Mouse (Mus musculus) liver, postnatal 0 days (tissue): ENCODE data around the gene Psmd4. TPM values are rescaled to one million over a fixed set of nuclear protein-coding genes. Genes with fewer than 3 reads are reported as not detected.

Source experiments
- ATAC-seq: fragments of 200-750 bp; cut with Nextera tagmentation; 2 replicates; pipeline ENCODE4 v1.8.0; 2017; ENCODE audit warnings: mild to moderate bottlenecking, moderate library complexity
- DNase-seq: peaks from one replicate; pipeline ENCODE4 v3.0.0-alpha.2; 2016
- H3K27ac ChIP-seq: fragments of 300-500 bp; sonication (generic); 2 replicates; pipeline ENCODE4 v1.5.1; 2014; ENCODE audit warnings: antibody characterized with exemption, moderate library complexity, mild to moderate bottlenecking, low read depth
- H3K27me3 ChIP-seq: fragments of 300-500 bp; sonication (generic); 2 replicates; pipeline ENCODE4 v1.6.1; 2014; ENCODE audit warnings: low read length, control low read depth, mixed read lengths; ENCODE audit not compliant: insufficient read depth
- H3K36me3 ChIP-seq: fragments of 300-500 bp; sonication (generic); replicated peaks from 2 replicates; pipeline ENCODE4 v1.6.1; 2014; ENCODE audit warnings: mild to moderate bottlenecking, control low read depth, low read length, moderate library complexity, mixed read lengths; ENCODE audit not compliant: insufficient read depth
- H3K4me1 ChIP-seq: fragments of 300-500 bp; sonication (generic); 2 replicates; pipeline ENCODE4 v1.6.1; 2014; ENCODE audit warnings: antibody characterized with exemption, mild to moderate bottlenecking, control low read depth; ENCODE audit not compliant: insufficient read depth
- H3K4me2 ChIP-seq: fragments of 300-500 bp; sonication (generic); 2 replicates; pipeline ENCODE4 v1.6.1; 2014; ENCODE audit warnings: low read depth, mild to moderate bottlenecking, low read length, moderate library complexity, mixed read lengths
- H3K4me3 ChIP-seq: fragments of 300-500 bp; sonication (generic); 2 replicates; pipeline ENCODE4 v1.5.1; 2014; ENCODE audit warnings: low read depth, low read length
- H3K9ac ChIP-seq: fragments of 300-500 bp; sonication (generic); replicated peaks from 2 replicates; pipeline ENCODE4 v1.6.1; 2014; ENCODE audit warnings: mild to moderate bottlenecking, moderate library complexity
- H3K9me3 ChIP-seq: fragments of 300-500 bp; sonication (generic); 2 replicates; pipeline ENCODE4 v1.6.1; 2016; ENCODE audit warnings: mild to moderate bottlenecking, control low read depth, low read length, mixed read lengths
- CTCF ChIP-seq: sonication (generic); IDR thresholded peaks from 2 replicates; pipeline ENCODE4 v1.5.1; 2016; ENCODE audit warnings: antibody characterized with exemption, low read depth
- EP300 ChIP-seq: IDR thresholded peaks from 2 replicates; pipeline ENCODE4 v1.6.1; 2016; ENCODE audit warnings: antibody characterized with exemption, low read depth, mild to moderate bottlenecking
- WGBS: fragments of 180-500 bp; shearing (Covaris S2); extraction: QIAGEN DNeasy Blood & Tissue Kit; methylation state at CpG from one replicate; pipeline ENCODE4 v1.1.7; 2014; ENCODE audit not compliant: insufficient replicate concordance; 5-methylcytosine and 5-hydroxymethylcytosine counted together
- polyA plus RNA-seq: library from polyadenylated mRNA; unstranded; fragments of >200 nt; fragmentation: Nextera tagmentation; extraction: Ambion mirVana; gene quantifications from 2 replicates; pipeline ENCODE4 v1.2.1, GENCODE M21; 2015

Psmd4 gene
- polyA plus RNA-seq, 1 experiment from 2014 or later, result 143 TPM

DNA sequence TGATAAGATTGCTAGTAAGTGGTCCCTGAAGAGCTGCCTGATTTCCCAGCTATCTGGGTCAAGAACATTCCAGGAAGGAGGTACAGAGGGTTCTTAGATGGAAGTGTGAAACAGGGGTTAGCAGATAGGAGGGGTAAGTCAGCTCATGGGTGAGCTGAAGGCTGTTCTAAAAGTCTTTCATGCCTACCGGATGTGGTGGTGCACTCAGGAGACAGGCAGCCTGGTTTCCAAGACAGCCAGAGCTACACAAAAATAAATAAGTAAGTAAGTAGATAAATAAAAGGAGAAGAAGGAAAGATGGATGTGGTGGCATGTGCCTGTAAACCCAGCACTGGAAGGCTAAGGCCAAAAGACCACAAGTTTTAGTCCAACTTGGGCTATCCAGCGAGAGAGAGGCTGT lies 23.7 kb downstream of the Psmd4 start:
- WGBS, result 71% methylated on average over 2 of the region's 2 CpGs
- Histone ChIP-seq H3K27ac (no peak overlapping the region), H3K9ac (no peak overlapping the region), H3K27me3 (no peaks in the 10 kb centered on the region), H3K4me1 (peaks cover 17% of the 10 kb centered on the region), H3K4me2 (no peak overlapping the region), H3K4me3 (no peak overlapping the region), H3K36me3 (no peaks in the 10 kb centered on the region), H3K9me3 (no peaks in the 10 kb centered on the region)
- TF ChIP-seq CTCF (no peak), EP300 (no peak)
- no peak for ATAC-seq
- DNase-seq, result no peak

DNA sequence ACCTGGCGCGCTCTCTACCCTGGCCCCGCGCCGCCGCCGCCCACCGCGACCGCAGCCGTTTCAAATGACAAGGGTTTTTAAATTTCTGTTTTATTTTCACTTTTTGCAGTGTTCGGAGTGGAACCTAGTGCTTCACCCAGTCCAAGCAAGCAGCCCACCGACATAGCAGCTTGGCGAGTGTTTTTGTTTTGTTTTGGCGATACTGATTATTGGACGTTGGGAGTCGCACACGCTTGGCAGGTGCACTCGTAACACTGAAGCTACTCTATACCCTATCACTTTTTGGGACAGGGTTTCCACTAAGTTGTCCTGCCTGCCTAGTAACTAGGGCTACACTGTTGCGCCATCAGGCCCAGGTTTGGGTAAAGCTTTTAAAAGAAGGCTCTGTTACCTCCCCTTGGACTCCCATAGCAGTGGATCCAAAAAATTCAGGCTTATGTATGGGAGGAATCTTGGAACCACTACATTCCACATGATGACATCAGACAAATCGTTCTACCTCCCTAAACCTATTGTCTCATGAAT lies 25.8 kb downstream of the Psmd4 start:
- peak overlapping the region; percentile 97 for H3K27ac ChIP-seq
- peaks cover 26% of the 10 kb centered on the region for H3K4me1 ChIP-seq
- TF ChIP-seq EP300 (no peak), CTCF (peak; percentile 23; the same call in 1 of the 2 replicates)
- peak overlapping the region; percentile 80 for H3K9ac ChIP-seq
- H3K9me3 ChIP-seq, result no peaks in the 10 kb centered on the region
- ATAC-seq (no peak), DNase-seq (no peak)
- peak overlapping the region; percentile 95 for H3K4me3 ChIP-seq
- peaks cover 11% of the 10 kb centered on the region for H3K36me3 ChIP-seq
- peak overlapping the region; percentile 96 for H3K4me2 ChIP-seq
- no peaks in the 10 kb centered on the region for H3K27me3 ChIP-seq
- 5% methylated on average over 21 of the region's 21 CpGs for WGBS

DNA sequence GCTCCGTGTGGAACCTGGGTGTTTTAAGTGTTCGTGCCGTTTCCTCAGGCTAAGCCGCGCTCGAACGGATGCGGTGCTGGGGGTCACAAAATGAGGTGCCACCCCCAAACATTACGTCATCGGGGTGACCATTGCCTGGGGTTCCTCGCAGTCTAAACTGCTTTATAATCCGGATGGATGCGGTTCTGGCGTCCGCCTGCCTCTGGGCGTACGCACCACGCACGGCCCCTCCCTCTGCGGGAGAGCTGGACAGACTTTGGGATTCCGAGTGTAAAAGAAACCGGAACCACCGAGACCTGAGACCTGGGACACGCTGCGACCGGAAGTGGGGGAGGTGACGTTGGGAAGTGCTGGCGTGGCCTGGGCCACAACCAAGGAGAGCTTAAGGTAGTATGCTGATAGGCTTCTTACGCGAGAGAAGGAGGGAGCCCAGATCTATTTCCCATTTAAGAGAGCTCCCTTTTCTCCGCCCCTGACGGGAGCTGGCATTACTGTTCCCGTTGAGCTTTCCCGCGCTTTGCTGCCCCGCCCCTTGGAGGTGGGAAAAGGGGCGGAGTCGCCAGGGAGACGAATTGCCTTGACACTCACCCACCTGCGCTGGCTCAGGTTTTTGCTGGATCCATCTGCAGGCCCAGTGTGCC lies 26.4 kb downstream of the Psmd4 start:
- no peaks in the 10 kb centered on the region for H3K9me3 ChIP-seq
- TF ChIP-seq CTCF (no peak), EP300 (peak; percentile 25; the same call in 1 of the 2 replicates)
- WGBS, result under 1% methylated on average over 40 of the region's 40 CpGs

DNA sequence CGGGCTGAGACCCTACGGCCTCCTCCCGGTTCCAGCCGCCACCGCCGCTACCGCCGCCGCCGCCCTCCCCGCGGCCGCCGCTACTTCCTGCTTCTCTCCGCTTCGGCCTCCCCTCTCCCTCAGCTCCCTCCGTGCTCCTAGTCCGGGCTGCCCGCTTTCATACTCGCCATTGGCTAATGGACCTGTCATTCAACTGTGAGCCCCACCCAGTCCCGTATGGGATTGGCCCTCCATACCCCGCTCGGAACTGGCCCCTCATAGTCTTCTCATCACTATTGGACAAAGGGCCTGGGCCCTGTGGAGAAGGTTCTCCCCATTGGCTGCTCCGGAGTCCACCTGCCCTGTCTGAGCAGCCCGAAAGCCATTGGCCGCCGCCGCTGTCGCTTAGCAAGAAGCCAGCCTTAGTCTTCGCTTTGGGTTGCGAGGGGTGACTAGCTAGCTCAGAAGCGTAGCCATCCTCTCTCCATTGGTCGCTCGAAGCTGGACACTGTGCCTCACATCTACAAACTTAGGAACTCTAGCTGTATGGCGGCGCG lies 27.0 kb downstream of the Psmd4 start, which contains the start of gene Zfp687:
Gene Zfp687 (minus strand): TSS at position 112 of the 536 bp plus-strand sequence.
- Histone ChIP-seq H3K9me3 (no peaks in the 10 kb centered on the region), H3K27me3 (no peaks in the 10 kb centered on the region), H3K36me3 (peaks cover 22% of the 10 kb centered on the region), H3K4me2 (peak within 1 kb of the TSS; percentile 98), H3K4me1 (peaks cover 29% of the 10 kb centered on the region), H3K9ac (peak within 1 kb of the TSS; percentile 86), H3K27ac (peak within 1 kb of the TSS; percentile 97), H3K4me3 (peak within 1 kb of the TSS; percentile 95)
- ATAC-seq (peak; percentile 95), DNase-seq (peak; percentile 98)
- WGBS, result 1% methylated on average over 31 of the region's 37 CpGs
- no peak for TF ChIP-seq EP300
- TF ChIP-seq CTCF, result no peak

More for the DNA sequence above, 26.4 kb downstream of the Psmd4 start:
- peaks cover 17% of the 10 kb centered on the region for H3K36me3 ChIP-seq
- H3K4me2 ChIP-seq, result peak overlapping the region; percentile 96
- DNase-seq (peak; percentile 94), ATAC-seq (peak; percentile 72)
- H3K27me3 ChIP-seq, result no peaks in the 10 kb centered on the region
- peak overlapping the region; percentile 80 for H3K9ac ChIP-seq
- H3K27ac ChIP-seq, result peak overlapping the region; percentile 97
- H3K4me1 ChIP-seq, result peaks cover 27% of the 10 kb centered on the region
- H3K4me3 ChIP-seq, result peak overlapping the region; percentile 95

DNA sequence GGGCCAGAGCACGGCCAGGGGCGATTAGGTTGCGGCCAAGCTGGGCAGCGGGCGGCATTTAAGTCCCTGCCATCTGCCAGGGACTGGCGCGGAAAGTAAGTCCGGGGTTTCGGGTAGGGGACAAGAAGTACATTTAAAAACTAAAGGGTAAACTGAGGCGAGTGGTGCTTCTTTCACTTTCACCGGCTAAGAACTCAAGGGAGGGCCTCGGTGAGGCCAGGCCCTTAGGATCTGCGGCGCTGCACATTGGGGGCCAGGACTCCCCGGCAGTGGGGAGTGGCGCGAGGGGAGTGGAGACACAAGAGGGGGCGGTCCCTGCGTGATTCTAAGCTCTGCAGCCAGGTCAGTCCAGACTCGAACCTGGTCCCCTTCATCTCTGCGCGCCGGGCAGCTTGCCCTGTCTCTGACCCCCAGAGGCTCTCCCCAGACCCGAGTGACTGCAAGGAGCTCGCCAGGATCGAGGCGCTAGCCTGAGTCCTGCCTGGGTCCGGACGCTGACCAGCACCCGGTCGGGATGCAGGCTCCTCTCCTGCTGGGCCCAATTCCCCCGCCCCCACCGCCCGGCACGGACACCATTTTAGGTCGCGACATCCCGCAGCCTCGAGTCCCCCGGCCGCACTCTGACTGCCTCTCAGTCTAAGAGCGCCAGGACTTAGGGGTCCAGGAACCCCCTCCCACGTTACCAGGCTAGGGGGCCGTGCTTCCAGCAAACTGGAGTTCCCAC lies 27.8 kb downstream of the Psmd4 start:
- Histone ChIP-seq H3K9me3 (no peaks in the 10 kb centered on the region), H3K36me3 (peaks cover 29% of the 10 kb centered on the region), H3K4me2 (peak overlapping the region; percentile 98), H3K27ac (peak overlapping the region; percentile 97), H3K4me1 (peaks cover 29% of the 10 kb centered on the region), H3K27me3 (no peaks in the 10 kb centered on the region), H3K9ac (peak overlapping the region; percentile 86), H3K4me3 (peak overlapping the region; percentile 95)
- no peak for ATAC-seq
- DNase-seq, result peak; percentile 74
- no peak for TF ChIP-seq EP300
- TF ChIP-seq CTCF, result no peak
- WGBS, result 2% methylated on average over 44 of the region's 44 CpGs
